Mouse (Mus musculus): ENCODE data around the gene Aldh1a2. TPM values are rescaled to one million over a fixed set of nuclear protein-coding genes. Genes with fewer than 3 reads are reported as not detected.

Aldh1a2 gene
- polyA plus RNA-seq, 1 experiment = 14.2 TPM

DNA sequence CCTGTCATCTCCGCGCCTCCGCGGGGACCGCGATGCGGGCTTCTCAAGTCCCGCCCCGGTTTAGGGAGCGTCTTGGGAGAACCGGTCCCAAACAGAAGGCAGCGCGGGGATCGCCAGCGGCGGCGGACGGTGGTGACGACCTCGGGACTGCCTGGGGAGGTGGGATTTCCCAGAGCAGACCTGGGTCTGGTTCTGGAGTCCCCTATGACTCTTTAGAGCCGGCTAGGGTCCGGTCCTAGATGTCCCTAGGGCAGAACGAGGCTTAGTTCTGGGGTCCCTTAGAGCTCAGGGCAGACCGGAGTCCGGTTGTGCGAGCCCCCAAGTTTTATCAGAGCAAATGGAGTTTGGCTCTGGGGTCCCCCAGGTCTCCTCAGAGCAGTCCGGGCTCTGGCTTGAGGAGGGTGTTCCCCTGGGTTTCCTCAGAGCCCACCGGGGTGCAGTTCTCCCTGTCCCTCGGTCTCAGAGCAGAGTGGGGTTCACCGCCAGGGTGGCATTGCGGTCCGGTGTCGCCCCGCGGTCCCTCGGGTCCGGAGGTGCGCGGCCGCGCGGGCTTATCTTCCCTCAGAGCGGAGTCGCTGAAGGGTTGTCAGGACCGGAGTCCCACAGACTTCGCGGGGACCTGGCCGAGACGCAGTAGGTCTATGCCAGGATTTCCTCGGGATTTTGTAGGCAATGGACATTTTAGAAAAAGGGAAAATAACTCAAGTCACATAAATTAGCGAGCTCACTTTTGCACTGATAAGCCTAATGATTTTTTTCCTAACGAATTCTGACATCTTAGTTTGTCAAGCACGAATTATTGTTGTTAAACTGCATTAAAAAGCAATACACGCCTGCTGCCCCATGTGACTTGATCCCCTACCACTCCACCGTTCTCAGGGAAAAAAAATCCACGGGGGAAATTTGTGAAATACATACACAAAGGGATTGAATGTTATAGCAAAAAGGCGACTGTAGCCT is 727 bp downstream of the Aldh1a2 start:
- no peak for DNase-seq (ENCODE audit: low read depth)

DNA sequence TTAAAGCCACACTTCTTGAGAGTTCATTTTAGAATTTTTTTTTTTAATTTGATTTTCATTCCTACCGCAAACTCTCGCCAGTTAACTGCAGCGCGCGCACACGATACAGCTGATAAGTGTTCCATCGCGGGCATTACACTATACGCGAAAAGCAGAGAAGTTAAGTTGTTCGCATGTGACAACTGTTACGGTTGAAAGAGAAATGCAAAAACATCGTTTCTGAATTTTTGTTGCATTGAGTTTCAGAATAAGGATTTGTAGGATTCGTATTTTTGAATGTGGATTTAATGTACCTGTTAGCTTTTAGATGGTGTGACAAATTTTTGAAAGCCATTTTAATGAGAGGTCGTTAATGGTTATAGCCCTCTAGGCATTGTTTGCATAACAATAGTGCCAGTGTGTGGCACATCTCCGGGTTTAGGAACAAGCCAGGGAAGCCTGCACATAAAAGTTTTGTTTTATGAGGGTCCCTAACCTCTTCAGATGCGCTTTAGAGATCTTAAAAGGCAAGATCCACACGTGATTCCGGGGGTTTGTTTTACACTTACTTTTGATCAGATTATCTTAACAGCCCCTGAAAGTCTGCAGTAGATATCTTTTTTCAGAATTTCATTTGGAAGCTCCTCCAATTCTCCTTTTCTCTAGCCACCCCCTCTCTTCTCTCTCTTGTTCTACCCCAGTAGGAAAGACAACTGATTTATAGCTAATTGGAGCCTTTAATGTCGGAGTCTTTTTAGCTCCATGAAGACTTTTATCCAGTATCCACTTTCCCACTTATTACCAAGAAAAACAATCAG is 1.6 kb downstream of the Aldh1a2 start:
- DNase-seq (ENCODE audit: low read depth) = no peak

DNA sequence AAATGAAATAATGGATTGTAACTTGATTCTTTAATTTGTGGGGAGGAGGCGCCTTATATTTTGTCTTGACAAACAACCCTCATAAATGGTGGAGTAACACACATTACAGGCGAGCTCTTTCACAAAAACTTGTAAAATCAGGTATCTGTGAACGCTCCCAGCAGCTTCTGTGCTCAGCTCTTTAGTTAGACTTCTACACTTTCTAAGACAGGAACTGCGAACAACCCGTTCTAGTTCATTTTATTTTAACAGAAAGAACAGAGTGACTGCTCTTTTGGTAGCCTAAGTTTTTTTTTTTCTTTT is 2.2 kb downstream of the Aldh1a2 start:
- no peak for DNase-seq (ENCODE audit: low read depth)

DNA sequence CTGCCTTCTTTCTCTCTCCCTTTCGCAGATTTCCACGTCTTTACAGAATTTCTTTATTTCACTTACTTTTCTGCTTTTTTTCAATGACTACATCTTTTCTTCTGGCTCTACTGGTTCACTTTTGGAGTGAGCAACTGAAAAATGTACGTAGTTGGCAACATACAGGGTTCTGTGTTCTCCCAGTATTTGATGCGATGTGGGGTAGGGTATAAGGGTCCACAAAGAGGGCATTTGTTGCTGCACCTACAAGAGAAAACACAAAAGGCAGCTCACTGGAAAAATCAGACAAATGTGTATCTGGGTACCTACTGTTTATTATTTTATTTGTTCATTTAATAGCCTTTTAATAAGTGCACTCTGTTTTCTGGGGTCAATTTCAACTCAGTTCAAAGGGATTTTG is 3.6 kb downstream of the Aldh1a2 start:
- DNase-seq (ENCODE audit: low read depth) = no peak

DNA sequence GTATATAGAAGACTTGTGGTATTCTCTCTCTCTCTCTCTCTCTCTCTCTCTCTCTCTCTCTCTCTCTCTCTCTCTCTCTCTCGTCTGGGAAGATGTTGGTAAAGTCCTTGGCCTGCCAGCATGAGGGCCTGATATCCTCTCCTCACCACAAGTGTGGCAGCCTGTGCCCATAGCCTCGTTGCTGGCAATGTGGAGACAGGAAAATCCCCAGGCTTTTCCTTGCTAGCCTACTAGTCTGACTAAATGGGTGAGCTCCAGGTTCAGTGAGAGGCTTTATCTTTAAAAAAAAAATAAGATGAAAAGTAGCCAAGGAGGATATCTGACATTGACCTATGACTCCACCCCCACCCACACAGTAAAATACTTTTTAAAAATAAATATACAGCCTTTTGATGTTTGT is 4.8 kb downstream of the Aldh1a2 start:
- no peak for DNase-seq (ENCODE audit: low read depth)

DNA sequence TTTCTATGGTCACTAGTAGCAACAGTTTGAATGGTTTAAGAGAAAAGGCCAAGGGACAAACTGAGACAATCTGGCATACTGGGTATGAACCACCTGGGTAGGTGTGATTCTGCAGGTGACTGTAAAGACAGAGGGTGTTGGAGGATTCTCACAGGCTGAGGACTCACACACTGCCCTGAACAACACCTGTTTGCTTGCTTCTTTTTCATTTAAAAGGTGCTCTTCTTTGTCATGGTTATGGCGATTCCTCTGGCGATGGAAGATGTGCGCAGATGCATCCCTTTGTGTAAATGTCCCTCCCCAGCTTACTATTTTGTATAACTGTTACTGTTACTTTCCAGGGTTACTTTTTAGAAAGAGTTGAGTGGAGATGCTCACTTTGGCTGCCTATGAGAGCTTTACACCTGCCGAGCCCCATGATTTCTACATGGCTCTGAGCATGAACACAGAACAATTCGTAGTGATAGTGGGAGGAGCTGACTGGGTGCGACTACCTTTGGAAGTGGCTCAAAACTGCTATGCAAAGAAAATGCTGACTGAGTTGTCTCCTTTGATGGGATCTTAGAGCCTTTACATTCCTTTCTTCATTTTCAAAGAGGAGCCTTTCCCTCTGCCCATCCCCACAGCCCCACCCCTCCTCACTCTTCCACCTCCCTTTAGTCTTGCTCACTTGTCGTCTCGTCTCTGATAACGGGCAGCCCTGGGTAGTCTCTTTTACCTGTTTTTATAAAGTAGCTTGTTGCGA is 11.8 kb downstream of the Aldh1a2 start:
- no peak for DNase-seq (ENCODE audit: low read depth)

DNA sequence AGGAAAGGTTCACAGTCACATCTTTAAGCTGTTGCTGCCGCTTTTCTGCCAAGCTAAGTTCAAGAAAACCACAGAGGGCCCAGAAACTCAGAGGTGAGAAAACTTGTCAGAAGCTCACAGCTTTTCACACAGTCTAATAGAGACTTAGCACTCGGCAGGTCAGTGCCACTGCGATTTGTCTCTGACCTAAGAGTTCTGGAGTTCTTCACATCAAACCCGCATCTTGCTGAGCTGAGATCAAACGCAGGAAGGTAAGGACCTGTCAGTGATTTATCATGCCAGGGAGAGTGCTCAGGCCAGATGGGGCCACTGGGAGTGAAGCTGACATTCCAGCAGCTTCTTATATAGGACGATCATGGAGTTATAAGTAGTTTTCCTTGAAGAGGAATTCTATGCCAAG is 14.4 kb downstream of the Aldh1a2 start:
- DNase-seq (ENCODE audit: low read depth) = no peak

DNA sequence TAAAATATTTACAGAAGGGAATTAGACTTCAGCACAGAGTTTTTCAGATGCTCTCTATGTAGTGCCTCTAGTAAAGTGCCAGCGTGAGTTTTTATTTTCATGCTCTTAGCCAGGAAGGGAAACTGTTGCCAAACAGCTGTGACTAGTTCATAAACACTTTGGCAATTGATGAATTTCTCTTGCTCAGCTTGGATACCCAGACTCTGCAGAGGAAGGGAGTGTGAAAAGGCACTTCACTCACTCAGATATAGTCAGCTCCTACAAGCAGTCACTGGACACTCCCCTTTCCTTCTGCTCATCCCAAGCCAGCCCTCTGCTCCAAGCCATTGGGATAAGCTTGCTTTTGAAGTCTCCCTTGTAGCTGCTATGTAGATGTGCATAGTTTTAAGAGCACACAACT is 21.0 kb downstream of the Aldh1a2 start:
- DNase-seq (ENCODE audit: low read depth) = no peak

DNA sequence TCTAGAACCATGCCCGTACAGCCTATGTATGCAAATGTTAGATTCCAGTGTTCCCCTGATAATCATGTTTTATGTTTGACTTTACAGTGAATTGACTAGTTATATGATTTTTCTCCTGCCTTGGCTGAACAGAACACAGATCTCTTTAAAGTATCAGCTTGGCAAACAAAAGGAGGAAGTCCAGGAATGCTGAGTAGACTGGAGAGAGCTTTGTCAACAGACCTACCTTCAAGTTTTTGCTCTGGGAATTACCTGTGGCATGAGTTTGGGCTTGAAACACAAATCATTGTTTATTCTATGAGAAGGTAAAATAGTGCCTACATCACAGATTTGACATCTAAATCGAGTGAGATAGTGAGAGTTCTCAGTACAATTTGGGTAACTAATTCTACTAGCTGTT is 24.3 kb downstream of the Aldh1a2 start:
- DNase-seq (ENCODE audit: low read depth) = no peak

DNA sequence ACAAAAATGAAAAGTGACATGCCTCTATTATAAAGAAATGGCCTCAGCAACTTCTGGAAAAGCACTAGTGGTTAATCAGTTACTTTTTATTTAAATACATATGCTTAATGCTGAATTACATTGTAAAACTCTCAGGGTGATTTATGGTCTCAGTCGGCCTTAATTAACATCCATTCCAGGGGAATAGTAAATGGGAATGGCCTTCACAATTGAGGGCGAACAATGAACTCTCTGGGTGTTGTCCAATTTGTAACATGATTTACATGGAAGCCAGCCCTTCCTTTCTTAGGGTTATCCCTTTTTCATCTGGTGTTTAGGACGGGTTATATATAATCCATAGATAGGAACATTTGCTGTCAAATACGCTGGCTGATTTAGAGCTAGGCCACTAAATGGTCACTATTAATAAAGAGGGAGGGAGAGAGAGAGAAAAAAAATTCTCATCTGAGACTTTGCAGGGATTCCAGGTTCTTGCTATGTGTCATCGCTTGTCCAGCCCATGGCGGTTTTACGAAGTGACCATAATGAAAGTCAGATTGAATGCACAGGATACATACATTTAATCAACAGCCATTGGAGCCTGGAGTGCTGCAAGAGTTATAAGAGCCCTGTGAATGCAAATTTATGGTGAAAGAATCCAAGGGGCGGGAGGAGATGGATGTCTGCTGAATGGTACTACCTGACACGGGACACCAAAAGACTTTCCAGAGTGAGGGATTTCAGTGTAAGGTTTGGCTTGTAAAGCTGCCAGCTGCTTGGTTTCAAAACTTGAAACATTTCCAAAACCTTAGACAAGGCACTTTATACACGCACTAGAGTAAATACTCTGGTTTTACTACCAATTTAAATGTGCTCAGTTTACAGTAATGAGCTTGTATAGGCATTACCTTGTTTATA is 26.2 kb downstream of the Aldh1a2 start:
- no peak for DNase-seq (ENCODE audit: low read depth)

DNA sequence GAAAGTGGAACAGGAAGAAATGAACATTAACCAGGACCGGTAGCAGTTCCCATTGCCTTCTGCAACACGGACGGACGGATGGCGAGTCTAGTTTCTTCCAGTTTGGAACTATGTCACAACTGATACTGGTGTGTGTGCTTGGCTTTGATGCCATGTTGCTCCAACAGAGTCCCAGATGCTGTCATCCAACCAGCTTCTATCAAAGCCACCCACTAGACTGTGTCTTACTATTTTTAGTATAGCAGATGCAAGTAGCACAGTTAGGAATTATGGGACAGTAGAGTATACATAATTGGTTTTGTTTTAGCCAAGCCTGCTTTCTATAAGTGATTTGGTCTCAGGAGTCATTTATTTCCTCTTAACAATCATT is 26.8 kb downstream of the Aldh1a2 start:
- no peak for DNase-seq (ENCODE audit: low read depth)

DNA sequence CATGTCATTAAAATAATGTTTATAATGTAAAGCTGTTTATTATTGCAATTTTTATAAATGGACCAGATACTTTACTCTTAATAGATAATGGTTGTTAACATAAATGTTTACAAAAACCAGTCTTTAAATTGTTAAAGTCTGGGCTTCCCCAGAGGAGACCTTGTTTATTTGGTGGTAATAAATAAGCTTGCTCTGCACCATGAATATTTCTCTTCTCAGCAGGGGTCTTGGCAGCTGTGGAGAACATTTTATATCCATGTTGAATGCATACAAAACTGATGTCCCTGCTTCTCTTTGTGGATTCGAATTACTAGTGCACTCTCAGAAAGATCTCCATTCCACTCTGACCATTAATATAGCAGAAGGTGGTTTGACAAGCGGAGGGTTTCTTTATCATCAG is 38.8 kb downstream of the Aldh1a2 start:
- DNase-seq (ENCODE audit: low read depth) = no peak

DNA sequence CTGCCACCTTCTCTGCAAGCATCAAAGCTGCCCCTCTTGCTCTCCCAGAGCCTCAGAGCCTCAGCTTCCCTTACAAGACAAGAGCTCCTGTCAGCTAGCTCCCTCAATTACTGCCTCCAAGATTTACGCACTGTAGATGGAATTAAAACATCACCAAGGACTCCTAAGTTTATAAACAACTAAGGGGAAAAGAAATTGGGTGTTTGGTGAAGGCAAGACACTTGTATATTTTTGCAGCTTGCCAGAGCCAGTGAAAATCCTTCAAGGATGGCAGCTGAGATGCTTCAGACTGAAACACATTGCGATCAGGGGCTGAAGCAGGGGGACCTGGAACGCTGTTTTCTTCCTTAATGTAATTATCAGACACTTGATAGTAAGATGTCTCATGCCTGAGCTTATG is 47.1 kb downstream of the Aldh1a2 start:
- no peak for DNase-seq (ENCODE audit: low read depth)

DNA sequence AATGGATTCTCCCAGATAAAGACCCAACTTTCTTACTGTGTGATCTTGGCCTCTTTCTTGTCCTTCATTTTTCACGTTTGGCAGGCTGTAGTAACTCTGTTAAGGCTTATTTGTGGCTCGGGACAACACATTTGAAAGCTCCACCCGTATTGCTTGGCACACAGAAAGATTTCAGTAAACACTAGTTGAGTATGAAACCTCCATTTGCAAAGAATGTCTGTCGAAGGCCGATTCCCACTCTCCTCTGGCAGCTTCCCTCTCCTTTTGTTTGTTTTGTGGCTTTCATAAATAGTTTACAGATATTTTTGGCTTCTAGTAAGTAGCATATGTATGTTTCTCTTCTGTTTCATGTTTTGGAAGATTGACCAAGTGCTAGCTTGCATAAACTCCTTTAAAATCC is 54.1 kb downstream of the Aldh1a2 start:
- no peak for DNase-seq (ENCODE audit: low read depth)

DNA sequence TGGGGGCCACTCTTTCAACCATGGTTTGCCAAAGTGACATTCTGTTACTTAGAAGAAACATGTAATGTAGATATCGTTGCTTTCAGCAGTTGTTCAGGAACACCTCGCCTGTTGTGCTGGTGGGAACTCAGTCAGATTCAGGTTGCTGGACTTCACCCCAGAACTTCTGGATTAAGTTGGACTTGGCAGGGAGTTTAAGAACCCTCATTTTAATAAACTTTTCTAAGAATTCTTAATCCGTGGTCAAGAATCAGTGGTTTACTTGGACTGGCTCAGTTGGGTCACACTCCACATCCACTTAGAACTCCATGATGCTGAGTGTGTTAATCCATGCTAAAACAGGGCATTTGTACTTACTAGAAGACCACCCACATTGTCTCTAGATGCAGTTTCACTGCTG is 54.6 kb downstream of the Aldh1a2 start:
- DNase-seq (ENCODE audit: low read depth) = no peak

DNA sequence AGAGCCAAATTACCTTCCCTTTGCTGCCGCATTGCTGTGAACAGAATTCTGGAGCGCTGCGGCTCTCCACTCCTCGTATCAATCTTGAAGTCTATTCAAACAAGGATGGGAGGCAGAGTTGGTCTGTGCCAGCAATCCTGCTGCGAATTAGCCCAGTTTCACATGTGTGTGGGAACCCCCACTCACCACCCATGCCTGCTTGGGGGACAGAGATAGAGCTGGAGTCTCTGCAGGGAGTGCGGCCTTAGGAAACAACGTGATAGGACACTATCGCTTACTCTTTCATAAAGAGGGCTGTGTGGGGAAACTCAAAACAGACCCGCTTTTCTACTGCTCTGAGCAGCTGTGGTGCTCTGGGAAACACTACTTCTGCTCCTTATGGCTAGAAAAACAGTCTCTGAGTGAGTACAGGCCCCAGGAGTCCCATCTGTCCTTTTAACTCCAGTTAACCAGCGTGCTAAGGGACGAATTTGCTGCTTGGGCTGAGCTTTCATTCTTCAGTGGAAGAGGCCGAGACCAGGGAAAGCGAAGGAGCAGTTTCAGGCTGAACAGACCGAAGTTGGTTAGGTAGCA is 60.6 kb downstream of the Aldh1a2 start:
- DNase-seq (ENCODE audit: low read depth) = no peak

DNA sequence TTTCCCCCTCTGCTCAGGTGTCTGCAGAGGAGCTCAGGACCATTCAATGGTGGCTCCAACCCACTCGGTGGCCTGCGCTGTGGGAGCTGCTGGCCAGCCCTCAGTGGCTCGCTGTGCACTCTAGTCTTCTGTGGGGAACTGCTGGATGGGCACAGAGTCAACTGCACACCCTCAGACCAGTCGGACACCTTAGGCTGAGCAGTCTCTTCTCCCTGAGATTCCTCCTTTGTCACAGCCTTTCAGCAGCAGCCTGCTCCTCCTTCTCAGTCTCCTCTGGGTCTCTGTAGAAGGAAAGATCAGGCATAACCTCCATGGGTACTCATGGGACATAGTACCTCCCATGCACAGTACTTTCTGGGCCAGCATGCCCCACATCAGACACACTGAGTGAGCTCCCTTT is 63.2 kb downstream of the Aldh1a2 start:
- no peak for DNase-seq (ENCODE audit: low read depth)

DNA sequence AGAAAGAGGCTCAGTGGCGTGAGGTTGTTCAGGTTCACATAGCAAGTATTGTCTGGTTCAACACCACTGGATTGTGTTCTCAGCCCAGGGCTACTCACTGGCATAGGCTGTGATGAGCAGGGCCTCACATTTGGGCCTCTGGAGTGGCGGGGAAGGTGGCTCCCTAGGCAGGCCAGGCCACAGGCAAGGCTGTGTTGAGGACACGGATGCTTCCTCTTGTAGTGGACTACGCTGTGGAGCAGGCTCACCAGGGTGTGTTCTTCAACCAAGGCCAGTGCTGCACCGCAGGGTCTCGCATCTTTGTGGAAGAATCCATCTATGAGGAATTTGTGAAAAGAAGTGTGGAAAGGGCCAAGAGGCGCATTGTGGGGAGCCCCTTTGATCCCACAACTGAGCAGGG is 67.6 kb downstream of the Aldh1a2 start:
- DNase-seq (ENCODE audit: low read depth) = no peak

DNA sequence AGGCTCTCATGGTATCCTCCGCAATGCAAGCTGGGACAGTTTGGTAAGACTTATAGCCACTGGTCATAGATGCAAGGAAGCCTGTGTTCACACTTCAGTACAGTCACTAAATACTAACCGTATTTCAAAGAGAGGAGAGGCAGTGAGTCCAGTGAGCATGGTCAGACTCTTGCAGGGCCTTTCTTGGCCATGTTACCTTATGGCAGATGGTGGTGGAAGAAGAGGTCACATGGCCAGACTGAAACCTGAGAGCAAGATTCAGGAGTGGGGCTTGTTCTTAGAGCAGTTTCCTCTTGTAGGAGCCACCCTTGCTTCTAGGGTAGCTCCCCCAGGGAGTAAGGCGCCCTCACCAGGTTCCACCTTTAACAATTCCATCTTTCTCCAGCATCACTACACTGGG is 69.6 kb downstream of the Aldh1a2 start:
- DNase-seq (ENCODE audit: low read depth) = no peak

DNA sequence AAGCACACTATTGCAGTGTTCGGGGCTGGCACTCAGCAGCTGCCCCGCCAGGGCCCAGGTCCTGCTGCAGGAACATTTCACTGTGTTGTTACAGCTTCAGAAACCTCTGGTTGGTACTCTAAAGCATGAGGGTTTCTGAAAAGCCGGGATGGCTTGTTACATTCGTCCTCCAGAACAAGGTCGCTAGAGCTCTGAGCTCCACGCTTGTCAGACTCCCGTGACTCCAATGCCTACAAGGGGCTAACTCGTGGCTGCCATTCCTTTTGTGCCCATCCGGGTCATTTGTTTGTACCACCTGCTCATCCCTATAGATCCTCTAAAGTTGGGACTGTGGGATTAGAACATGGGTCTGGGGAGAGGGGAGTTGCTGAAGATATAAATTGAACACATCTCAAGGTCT is 70.8 kb downstream of the Aldh1a2 start:
- DNase-seq (ENCODE audit: low read depth) = no peak

DNA sequence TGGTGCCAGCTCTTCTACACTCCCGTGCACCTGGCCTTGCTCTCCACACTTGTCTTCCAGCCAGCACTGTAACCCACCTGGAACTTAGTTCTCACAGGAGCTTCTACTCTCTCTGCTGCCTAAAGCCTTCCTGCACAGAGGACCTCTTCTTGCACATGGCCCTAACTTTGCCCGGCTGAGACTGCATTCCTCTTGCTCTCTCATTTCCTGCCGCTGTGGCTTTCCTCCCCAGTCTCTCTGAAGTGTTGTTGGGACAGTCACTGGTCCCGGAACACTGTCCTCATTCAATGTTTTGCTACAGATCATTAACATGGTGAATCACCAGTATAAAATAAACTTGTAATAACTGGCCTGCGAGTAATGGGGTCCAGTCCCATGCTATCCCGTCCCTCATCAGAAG is 73.1 kb downstream of the Aldh1a2 start:
- no peak for DNase-seq (ENCODE audit: low read depth)
